8 mouse cellular contexts compared by ENCODE assay signal in the genomic region with DNA sequence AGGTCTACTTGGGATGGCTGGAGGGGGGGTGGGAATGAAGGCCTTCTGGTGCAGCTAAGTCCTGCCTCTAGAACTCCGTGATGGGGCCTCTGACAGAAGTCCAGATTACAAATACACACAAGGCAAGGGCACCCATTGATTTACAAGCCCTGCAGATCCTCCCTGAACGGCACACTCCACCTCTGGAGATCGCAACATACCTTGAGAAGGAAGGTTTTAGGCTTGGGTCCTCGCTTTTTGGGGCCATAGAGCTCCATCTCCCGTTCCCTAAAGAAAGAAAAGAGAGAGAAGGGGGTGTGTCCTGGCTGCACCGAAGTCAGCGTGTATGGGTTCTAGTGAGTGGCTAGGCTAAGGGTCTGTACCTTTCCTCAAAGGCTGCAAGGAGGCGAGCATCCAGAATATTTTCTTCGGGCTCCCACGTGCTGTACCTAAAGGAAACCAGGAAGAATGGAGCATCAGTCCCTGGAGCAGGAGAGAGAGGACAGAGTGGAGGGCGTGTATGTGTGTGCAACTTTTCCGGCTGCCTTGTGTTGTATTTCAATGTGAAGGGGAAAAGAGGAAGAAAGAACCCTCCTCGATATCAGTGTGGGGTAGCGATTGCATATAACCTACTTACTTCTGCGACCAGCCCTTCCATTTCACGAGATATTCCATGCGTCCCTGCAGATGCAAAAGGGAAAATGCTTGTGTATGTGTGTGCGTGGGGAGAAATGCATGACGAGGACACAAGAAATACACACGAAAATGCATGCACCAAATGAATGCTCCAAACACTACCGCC. TPM values are rescaled to one million over a fixed set of nuclear protein-coding genes. Genes with fewer than 3 reads are reported as not detected.
DNase-seq lines count a peak whose midpoint lies in the region; ATAC-seq lines count a peak whose summit lies in the region.

No protein-coding gene starts in this region.

- no peaks in the 10 kb centered on the region for H3K9me3 ChIP-seq in kidney, embryonic 14.5 days (ENCODE audit: control insufficient read depth, low read length)
- H3K9me3 ChIP-seq in hindbrain, embryonic 12.5 days (replicated peaks): no peaks in the 10 kb centered on the region
- H3K9me3 ChIP-seq in midbrain, embryonic 12.5 days: no peaks in the 10 kb centered on the region

- peak overlapping the region; percentile 83 for H3K9ac ChIP-seq in kidney, embryonic 14.5 days (ENCODE audit: low read depth, low read length)
- H3K9ac ChIP-seq in hindbrain, embryonic 12.5 days: peak overlapping the region; percentile 82
- peak overlapping the region; percentile 85 for H3K9ac ChIP-seq in midbrain, embryonic 12.5 days (replicated peaks)

- no peak for ATAC-seq in kidney, embryonic 14.5 days (ENCODE audit: low FRiP score, low TSS enrichment)
- ATAC-seq in hindbrain, embryonic 12.5 days (ENCODE audit: low FRiP score): no peak
- ATAC-seq in midbrain, embryonic 12.5 days (ENCODE audit: low FRiP score, low read depth): no peak

- H3K4me1 ChIP-seq in kidney, embryonic 14.5 days (ENCODE audit: control insufficient read depth, insufficient read depth, low read length): peaks cover 37% of the 10 kb centered on the region
- H3K4me1 ChIP-seq in hindbrain, embryonic 12.5 days: peaks cover 72% of the 10 kb centered on the region
- peaks cover 78% of the 10 kb centered on the region for H3K4me1 ChIP-seq in midbrain, embryonic 12.5 days

- peak overlapping the region; percentile 83 for H3K4me2 ChIP-seq in kidney, embryonic 14.5 days (replicated peaks; ENCODE audit: low read depth, low read length)
- H3K4me2 ChIP-seq in hindbrain, embryonic 12.5 days (replicated peaks): peak overlapping the region; percentile 95
- H3K4me2 ChIP-seq in midbrain, embryonic 12.5 days (replicated peaks): peak overlapping the region; percentile 78

- H3K27me3 ChIP-seq in kidney, embryonic 14.5 days (ENCODE audit: control insufficient read depth, insufficient read depth, low read length): peaks cover 74% of the 10 kb centered on the region
- peaks cover 81% of the 10 kb centered on the region for H3K27me3 ChIP-seq in hindbrain, embryonic 12.5 days
- peaks cover 86% of the 10 kb centered on the region for H3K27me3 ChIP-seq in midbrain, embryonic 12.5 days

- no peak for DNase-seq in kidney, postnatal 10 days
- peak; percentile 18 for DNase-seq in ZHBTc4 (ENCODE audit: low read depth, low spot score)
- no peak for DNase-seq in left cerebral cortex, adult 8-10 months (ENCODE audit: low spot score in 2 of 2)
- no peak for DNase-seq in T-cell, adult 2 months (ENCODE audit: low spot score)
- no peak for DNase-seq in cerebellum, adult 11-12 months

- 0 out of 2 replicates have a peak, but pooled peaks cover 4% of the 10 kb centered on the region for H3K36me3 ChIP-seq in kidney, embryonic 14.5 days (ENCODE audit: control insufficient read depth, insufficient read depth, low read length)
- peaks cover 8% of the 10 kb centered on the region; the same call in 1 of the 2 replicates for H3K36me3 ChIP-seq in hindbrain, embryonic 12.5 days
- peaks cover 9% of the 10 kb centered on the region for H3K36me3 ChIP-seq in midbrain, embryonic 12.5 days

- peak overlapping the region; percentile 77 for H3K4me3 ChIP-seq in kidney, embryonic 14.5 days (ENCODE audit: low read length)
- H3K4me3 ChIP-seq in hindbrain, embryonic 12.5 days: peak overlapping the region; percentile 56
- peak overlapping the region; percentile 66 for H3K4me3 ChIP-seq in midbrain, embryonic 12.5 days

- WGBS in kidney, embryonic 14.5 days: 8% methylated on average over 21 of the region's 21 CpGs
- 5% methylated on average over 21 of the region's 21 CpGs for WGBS in hindbrain, embryonic 12.5 days
- 3% methylated on average over 21 of the region's 21 CpGs for WGBS in midbrain, embryonic 12.5 days

- H3K27ac ChIP-seq in kidney, embryonic 14.5 days (ENCODE audit: low read depth, low read length): peak overlapping the region; percentile 62; the same call in 1 of the 2 replicates
- peak overlapping the region; percentile 91 for H3K27ac ChIP-seq in hindbrain, embryonic 12.5 days
- H3K27ac ChIP-seq in midbrain, embryonic 12.5 days (replicated peaks): peak overlapping the region; percentile 90

RNA-seq across cellular contexts. Expression of a gene that starts 0.8 kb away (rescaled TPM):
- 7.8 and 10.9 TPM in 2 replicates for polyA plus RNA-seq in kidney, embryonic 14.5 days (2014; fragmentation: Nextera tagmentation; extraction: Ambion mirVana)
- polyA plus RNA-seq in hindbrain, embryonic 12.5 days (2016; fragmentation: Nextera tagmentation; extraction: Ambion mirVana): 9.9 and 11.6 TPM in 2 replicates
- polyA plus RNA-seq in midbrain, embryonic 12.5 days (2016; fragmentation: Nextera tagmentation; extraction: Ambion mirVana): 12.1 and 15.1 TPM in 2 replicates
- 10 to 100 TPM in 2 of 4 experiments, 1 to 10 TPM in 2; 7.1 to 16.7 (median 11.1) TPM for total RNA-seq in left cerebral cortex, adult 8-10 months (2022)

RNA-seq across cellular contexts. Expression of a gene that starts 17.2 kb away (rescaled TPM):
- 19.9 and 38.2 TPM in 2 replicates for polyA plus RNA-seq in kidney, embryonic 14.5 days (2014; fragmentation: Nextera tagmentation; extraction: Ambion mirVana)
- polyA plus RNA-seq in hindbrain, embryonic 12.5 days (2016; fragmentation: Nextera tagmentation; extraction: Ambion mirVana): 60.5 and 62.5 TPM in 2 replicates
- polyA plus RNA-seq in midbrain, embryonic 12.5 days (2016; fragmentation: Nextera tagmentation; extraction: Ambion mirVana): 81.0 and 86.0 TPM in 2 replicates
- 1 to 10 TPM; 2.2 to 3.3 (median 2.6) TPM for total RNA-seq in left cerebral cortex, adult 8-10 months (2022)

RNA-seq across cellular contexts. Expression of a gene that starts 46.1 kb away (rescaled TPM):
- 4.9 and 8.3 TPM in 2 replicates for polyA plus RNA-seq in kidney, embryonic 14.5 days (2014; fragmentation: Nextera tagmentation; extraction: Ambion mirVana)
- 13.2 and 15.0 TPM in 2 replicates for polyA plus RNA-seq in hindbrain, embryonic 12.5 days (2016; fragmentation: Nextera tagmentation; extraction: Ambion mirVana)
- 12.4 and 15.2 TPM in 2 replicates for polyA plus RNA-seq in midbrain, embryonic 12.5 days (2016; fragmentation: Nextera tagmentation; extraction: Ambion mirVana)
- 10 to 100 TPM; 48.9 to 54.2 (median 50.0) TPM for total RNA-seq in left cerebral cortex, adult 8-10 months (2022)

RNA-seq across cellular contexts. Expression of a gene that starts 51.9 kb away (rescaled TPM):
- polyA plus RNA-seq in kidney, embryonic 14.5 days (2014; fragmentation: Nextera tagmentation; extraction: Ambion mirVana): not detected in 2 replicates
- not detected in 2 replicates for polyA plus RNA-seq in hindbrain, embryonic 12.5 days (2016; fragmentation: Nextera tagmentation; extraction: Ambion mirVana)
- not detected in 2 replicates for polyA plus RNA-seq in midbrain, embryonic 12.5 days (2016; fragmentation: Nextera tagmentation; extraction: Ambion mirVana)
- not detected for total RNA-seq in left cerebral cortex, adult 8-10 months (2022)
